Mouse (Mus musculus) G1E-ER4 (cell line): ENCODE measurements around the gene Pde11a. TPM values are rescaled to one million over a fixed set of nuclear protein-coding genes. Genes with fewer than 3 reads are reported as not detected.

Experiments used
- GATA1 ChIP-seq: IDR thresholded peaks from one replicate; pipeline ENCODE4 v1.8.0; 2012; ENCODE audit warnings: low read length, inconsistent platforms
- polyA plus RNA-seq: library from polyadenylated mRNA; stranded (reverse); fragments of >175 nt; gene quantifications from 2 replicates; pipeline ENCODE4 v1.2.3, GENCODE M21; 2012

The Pde11a gene
- polyA plus RNA-seq, 1 experiment = 0.05 TPM

GRCm38 (mm10) chr2:76251379-76251778 is 87.2 kb downstream of the Pde11a start:
- no peak for TF ChIP-seq GATA1

DNA sequence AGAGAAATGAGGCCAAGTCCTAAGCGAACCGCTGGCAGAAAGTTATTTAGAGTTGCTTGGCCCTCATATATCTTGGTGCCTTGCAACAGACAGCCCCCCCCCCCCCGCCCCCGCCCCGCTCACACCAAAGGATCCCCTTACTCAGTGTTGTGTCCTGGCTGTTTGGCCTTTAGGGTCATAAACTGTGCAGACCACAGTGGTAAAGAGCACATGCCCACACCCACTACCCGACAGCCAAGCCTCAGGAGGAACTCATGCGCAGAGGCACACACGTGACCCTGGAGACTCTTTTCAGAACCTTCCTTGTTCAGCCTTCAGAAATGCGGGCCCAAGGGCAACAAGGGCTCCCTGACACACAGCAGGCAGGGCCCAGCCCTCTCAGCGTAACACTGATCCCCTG is 90.3 kb downstream of the Pde11a start:
- TF ChIP-seq GATA1 = no peak

GRCm38 (mm10) chr2:76239175-76239574 is 99.4 kb downstream of the Pde11a start:
- no peak for TF ChIP-seq GATA1

DNA sequence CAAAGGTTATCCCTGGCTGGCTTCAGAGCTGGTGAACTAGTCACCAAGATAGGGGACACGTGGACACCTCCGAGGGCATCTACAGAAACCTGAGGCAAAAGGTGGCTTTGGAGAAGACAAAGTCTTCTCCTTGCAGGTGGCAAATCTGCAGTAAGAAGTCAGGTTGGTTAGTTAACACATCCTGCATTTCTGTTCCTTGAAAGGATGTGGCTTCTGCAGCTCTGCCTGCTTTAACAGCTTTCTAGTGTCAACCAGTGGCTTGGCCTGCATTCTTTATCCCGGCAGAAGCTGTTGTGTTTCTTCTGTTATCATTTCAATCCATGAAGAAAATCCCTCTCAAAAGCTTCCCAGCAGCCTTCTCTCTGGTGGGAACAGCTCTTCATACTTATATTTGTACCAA is 100.1 kb downstream of the Pde11a start:
- TF ChIP-seq GATA1 = no peak

- TF ChIP-seq GATA1 = peak; percentile 56
These were observed 100.7 kb downstream of the Pde11a start for GRCm38 (mm10) chr2:76237638-76238420.

GRCm38 (mm10) chr2:76220364-76221108 is 118.0 kb downstream of the Pde11a start:
- TF ChIP-seq GATA1 = no peak

DNA sequence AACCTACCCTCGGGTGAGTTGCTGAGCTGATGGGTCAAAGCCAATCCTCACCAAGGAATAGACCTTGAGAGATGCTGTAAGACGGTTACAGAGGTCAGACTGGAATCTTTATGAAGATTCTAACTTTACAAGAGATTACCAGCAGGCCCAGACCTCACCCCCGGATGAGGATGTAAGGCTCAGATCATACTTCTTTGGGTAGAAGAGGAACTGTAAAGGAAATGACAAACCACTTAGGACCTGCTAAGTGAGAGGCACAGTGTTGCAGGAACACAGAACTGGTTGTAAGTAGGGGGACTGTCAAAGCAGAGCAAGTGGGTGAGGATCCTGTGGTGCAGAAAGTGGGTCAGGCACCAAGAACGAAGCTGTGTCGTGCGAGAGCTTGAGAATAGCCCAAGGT is 119.0 kb downstream of the Pde11a start:
- no peak for TF ChIP-seq GATA1

GRCm38 (mm10) chr2:76216146-76216545 is 122.4 kb downstream of the Pde11a start:
- no peak for TF ChIP-seq GATA1

DNA sequence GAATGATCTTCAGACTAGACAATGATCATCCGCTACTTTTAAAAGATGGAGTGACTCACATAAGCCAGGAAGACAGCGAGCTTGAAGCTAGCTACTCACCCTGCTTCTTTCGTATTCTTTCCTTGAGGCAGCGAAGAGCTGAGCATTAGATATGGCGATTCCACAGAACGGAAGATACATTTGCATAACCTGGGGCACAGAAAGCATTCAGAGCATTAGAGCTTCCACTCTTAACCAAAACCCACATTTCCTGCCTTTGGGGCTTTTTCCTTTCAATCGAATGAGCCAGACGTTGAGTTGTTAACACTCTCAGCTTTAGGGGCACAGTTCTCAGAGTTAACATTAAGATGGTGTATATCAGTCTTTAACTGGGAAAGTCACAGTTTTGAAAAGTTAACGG is 123.4 kb downstream of the Pde11a start:
- TF ChIP-seq GATA1 = no peak

- TF ChIP-seq GATA1 = no peak
These were observed 153.4 kb downstream of the Pde11a start for GRCm38 (mm10) chr2:76185126-76185525.

GRCm38 (mm10) chr2:76162822-76163221 is 175.8 kb downstream of the Pde11a start:
- TF ChIP-seq GATA1 = no peak

- no peak for TF ChIP-seq GATA1
These were observed 179.6 kb downstream of the Pde11a start for GRCm38 (mm10) chr2:76158973-76159372.

DNA sequence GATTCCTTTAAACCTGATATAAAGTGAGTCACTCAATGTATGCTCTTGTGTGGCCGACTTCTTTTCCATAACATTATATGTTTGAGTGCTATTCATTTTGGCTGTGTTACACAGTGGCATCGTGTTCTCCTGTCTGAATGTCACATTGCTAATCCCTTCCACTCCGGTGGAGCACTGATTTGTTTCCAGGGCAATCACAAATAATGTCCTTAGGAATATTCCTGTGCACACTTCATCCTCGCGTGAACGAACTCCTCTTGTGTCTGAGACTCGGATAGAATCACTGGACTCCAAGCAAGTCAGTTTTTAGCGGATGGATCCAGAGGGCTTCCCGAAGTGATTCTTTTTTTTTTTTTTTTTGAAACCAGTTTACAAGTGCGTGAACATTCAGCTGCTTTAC is 197.4 kb downstream of the Pde11a start:
- TF ChIP-seq GATA1 = no peak

DNA sequence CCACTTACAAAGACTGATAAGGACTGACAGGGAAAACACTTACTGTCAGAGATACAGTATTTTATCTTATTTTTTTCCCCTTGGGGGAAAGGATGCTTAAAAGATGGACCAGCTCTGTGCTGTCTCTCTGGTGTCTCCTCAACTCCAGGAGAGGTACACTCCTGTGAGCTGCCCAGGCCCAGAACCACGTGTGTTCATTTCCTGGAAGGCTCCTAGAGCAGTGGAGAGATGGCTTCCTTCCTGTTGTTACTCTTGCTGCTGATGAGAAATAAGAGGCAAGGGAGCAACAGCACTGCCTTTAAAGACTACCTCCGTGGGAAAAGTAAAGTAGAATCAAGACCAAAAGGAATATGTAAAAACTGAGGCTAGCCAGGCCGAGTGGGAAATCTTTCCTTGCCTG is 205.6 kb downstream of the Pde11a start:
- TF ChIP-seq GATA1 = no peak

DNA sequence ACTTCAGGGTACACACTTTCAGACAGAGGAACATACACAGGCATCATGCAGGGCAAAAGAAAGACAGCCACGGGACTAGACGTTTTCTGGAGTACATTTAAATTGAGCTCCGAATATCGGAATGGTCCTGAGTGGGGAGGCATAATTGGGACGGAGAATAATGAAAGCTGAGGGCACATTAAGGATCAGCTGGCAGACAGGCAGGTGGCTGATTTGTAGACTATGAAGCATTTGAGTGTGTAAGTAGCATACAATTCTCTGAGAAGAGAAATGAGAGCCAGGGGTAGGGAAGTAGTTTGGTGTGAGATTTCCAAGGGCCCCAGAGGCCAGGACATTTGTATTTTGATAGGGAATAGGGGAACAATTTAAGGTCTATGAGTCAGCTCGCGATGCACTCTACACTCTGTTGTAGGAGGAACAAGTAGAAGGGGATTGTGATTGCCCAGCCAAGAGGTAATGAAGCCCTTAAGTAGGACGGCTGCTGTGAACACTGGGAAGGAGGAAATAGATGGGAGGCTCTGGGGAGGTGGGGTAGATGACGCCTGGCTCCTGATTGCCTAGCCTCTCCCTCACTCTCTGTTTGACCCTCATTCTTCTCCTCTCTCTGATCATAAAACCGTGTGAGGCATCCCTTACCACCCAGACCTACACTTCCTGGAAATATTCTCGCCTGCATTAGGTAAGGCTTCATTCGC is 208.5 kb downstream of the Pde11a start:
- no peak for TF ChIP-seq GATA1

- no peak for TF ChIP-seq GATA1
These were observed 209.5 kb downstream of the Pde11a start for GRCm38 (mm10) chr2:76129058-76129437.
